15 mouse cellular contexts compared by ENCODE assay signal in genomic region chr7:27479750-27480149, GRCm38 (mm10). TPM values are rescaled to one million over a fixed set of nuclear protein-coding genes. Genes with fewer than 3 reads are reported as not detected.
DNase-seq lines count a peak whose midpoint lies in the region; ATAC-seq and TF ChIP-seq lines count a peak whose summit lies in the region.
"Had no signal": no experiment of that assay in that cellular context is flagged by ENCODE, and none has a peak within 500 bp of the region (broad histone marks: within the 10 kb centered on the region; RNA-seq: fewer than 3 reads in every experiment).

No protein-coding gene starts in this region.

- no peak for TF ChIP-seq CTCF in liver, adult 2 months (IDR thresholded peaks at IDR 0.05; ENCODE audit: low read depth, low read length)
- no peak for TF ChIP-seq CTCF in liver, embryonic 14.5 days (IDR thresholded peaks at IDR 0.05; ENCODE audit: low read depth)
- TF ChIP-seq CTCF in heart, adult 2 months (IDR thresholded peaks at IDR 0.05) = no peak

- H3K36me3 ChIP-seq in liver, adult 2 months (ENCODE audit: control insufficient read depth, insufficient read depth, low read length) = peaks cover 4% of the 10 kb centered on the region
- peaks cover 33% of the 10 kb centered on the region for H3K36me3 ChIP-seq in kidney, embryonic 15.5 days
- peaks cover 18% of the 10 kb centered on the region for H3K36me3 ChIP-seq in liver, embryonic 14.5 days (replicated peaks; ENCODE audit: control insufficient read depth, insufficient read depth, low read depth)
- H3K36me3 ChIP-seq in heart, adult 2 months (ENCODE audit: control insufficient read depth, insufficient read depth, low read length) = peaks cover 2% of the 10 kb centered on the region; the same call in 1 of the 2 replicates
- H3K36me3 ChIP-seq: midbrain, embryonic 15.5 days had no signal

- peaks cover 12% of the 10 kb centered on the region for H3K79me2 ChIP-seq in liver, adult 2 months (ENCODE audit: control insufficient read depth, insufficient read depth, low read length)
- no peaks in the 10 kb centered on the region for H3K79me2 ChIP-seq in heart, adult 2 months (replicated peaks; ENCODE audit: control insufficient read depth, insufficient read depth, low read length)

- no peaks in the 10 kb centered on the region for H3K27me3 ChIP-seq in liver, adult 2 months (ENCODE audit: control insufficient read depth, insufficient read depth, low read length)
- no peaks in the 10 kb centered on the region for H3K27me3 ChIP-seq in kidney, embryonic 15.5 days
- H3K27me3 ChIP-seq in liver, embryonic 14.5 days (ENCODE audit: control insufficient read depth, insufficient read depth, low read length) = no peaks in the 10 kb centered on the region
- no peaks in the 10 kb centered on the region for H3K27me3 ChIP-seq in heart, adult 2 months (ENCODE audit: control insufficient read depth, insufficient read depth, low read length)
- H3K27me3 ChIP-seq: embryonic facial prominence, embryonic 15.5 days; forebrain, embryonic 13.5 days; lung, embryonic 15.5 days; midbrain, embryonic 15.5 days had no signal

- H3K4me1 ChIP-seq in liver, adult 2 months (ENCODE audit: control insufficient read depth, insufficient read depth, low read length) = peaks cover 24% of the 10 kb centered on the region
- H3K4me1 ChIP-seq in kidney, embryonic 15.5 days = peaks cover 55% of the 10 kb centered on the region
- peaks cover 42 to 63% of the 10 kb centered on the region in 2 experiments for H3K4me1 ChIP-seq in liver, embryonic 14.5 days (replicated peaks; ENCODE audit: control insufficient read depth in 2 of 2, insufficient read depth in 2 of 2, low read length in 1 of 2)
- H3K4me1 ChIP-seq in heart, adult 2 months (ENCODE audit: control insufficient read depth, insufficient read depth, low read length) = peaks cover 9% of the 10 kb centered on the region

- H3K4me2 ChIP-seq in kidney, embryonic 15.5 days = no peak overlapping the region
- H3K4me2 ChIP-seq in liver, embryonic 14.5 days (ENCODE audit: low read depth) = peak overlapping the region; percentile 92
- H3K4me2 ChIP-seq: forebrain, embryonic 13.5 days; lung, embryonic 15.5 days; midbrain, embryonic 15.5 days had no signal

- peak; percentile 78 for DNase-seq in liver, adult 2 months (ENCODE audit: extremely low read depth, low read depth, low spot score)
- DNase-seq in liver = no peak
- DNase-seq in liver, embryonic 14.5 days (ENCODE audit: low read depth in 3 of 3, low spot score in 3 of 3) = no peak
- DNase-seq in frontal cortex, postnatal 36 days (ENCODE audit: low spot score in 2 of 2) = no peak
- no peak for DNase-seq in layer of hippocampus, postnatal 14 days (ENCODE audit: low spot score in 2 of 2)
- no peak for DNase-seq in heart, adult 2 months
- DNase-seq: cerebellum, adult 8-10 months; layer of hippocampus, adult 9-11 months; thymus, adult 18-20 months had no signal

- 18% methylated on average over 1 of the region's 1 CpGs for WGBS in liver, adult 2 months
- WGBS in kidney, embryonic 15.5 days = 49% methylated on average over 1 of the region's 1 CpGs
- WGBS in liver, embryonic 14.5 days (ENCODE audit: insufficient replicate concordance) = 70% methylated on average over 1 of the region's 1 CpGs
- WGBS in heart, adult 2 months = 77% methylated on average over 1 of the region's 1 CpGs

- H3K4me3 ChIP-seq in liver, adult 2 months (ENCODE audit: insufficient read depth, low read depth, low read length) = no peak overlapping the region
- H3K4me3 ChIP-seq in kidney, embryonic 15.5 days (replicated peaks) = no peak overlapping the region
- H3K4me3 ChIP-seq in liver, embryonic 14.5 days (ENCODE audit: insufficient read depth in 1 of 2, low read depth in 2 of 2, low read length in 2 of 2) = no peak overlapping the region
- H3K4me3 ChIP-seq in heart, adult 2 months = no peak overlapping the region
- H3K4me3 ChIP-seq: embryonic facial prominence, embryonic 15.5 days; forebrain, embryonic 13.5 days; lung, embryonic 15.5 days; midbrain, embryonic 15.5 days had no signal

- intact Hi-C loops in heart, adult 2 months (cut with DNase I) = loop anchor here (5.0 to 10.0 kb wide), 2 partner anchors 48 to 315 kb away; partner anchors contain the start of gene Egln2

- no peak for TF ChIP-seq POLR2A in liver, adult 2 months (IDR thresholded peaks at IDR 0.05; ENCODE audit: extremely low read depth, insufficient read depth, low read length)
- TF ChIP-seq POLR2A in heart, adult 2 months (IDR thresholded peaks at IDR 0.05; ENCODE audit: insufficient read depth, low read depth, low read length) = no peak

- no peak for TF ChIP-seq EP300 in liver, embryonic 14.5 days (IDR thresholded peaks at IDR 0.05; ENCODE audit: low read depth)
- no peak for TF ChIP-seq EP300 in heart, adult 2 months (IDR thresholded peaks at IDR 0.05; ENCODE audit: insufficient read depth, low read depth, low read length)

- H3K9ac ChIP-seq in liver, adult 2 months (ENCODE audit: low read depth, low read length) = peak overlapping the region; percentile 47; the same call in 1 of the 2 replicates
- no peak overlapping the region for H3K9ac ChIP-seq in kidney, embryonic 15.5 days
- H3K9ac ChIP-seq in liver, embryonic 14.5 days (replicated peaks) = no peak overlapping the region
- no peak overlapping the region for H3K9ac ChIP-seq in heart, adult 2 months (ENCODE audit: low read depth, low read length)
- H3K9ac ChIP-seq: embryonic facial prominence, embryonic 15.5 days; forebrain, embryonic 13.5 days; lung, embryonic 15.5 days; midbrain, embryonic 15.5 days had no signal

- no peaks in the 10 kb centered on the region for H3K9me3 ChIP-seq in kidney, embryonic 15.5 days (replicated peaks)
- H3K9me3 ChIP-seq in liver, embryonic 14.5 days (ENCODE audit: control insufficient read depth, low read length) = no peaks in the 10 kb centered on the region
- H3K9me3 ChIP-seq: embryonic facial prominence, embryonic 15.5 days; forebrain, embryonic 13.5 days; lung, embryonic 15.5 days; midbrain, embryonic 15.5 days had no signal

- no peak for ATAC-seq in kidney, embryonic 15.5 days (replicated peaks; ENCODE audit: low FRiP score)
- no peak for ATAC-seq in liver, embryonic 14.5 days (ENCODE audit: insufficient read depth)
- ATAC-seq: forebrain, embryonic 13.5 days; midbrain, embryonic 15.5 days had no signal

- H3K27ac ChIP-seq in liver, adult 2 months (replicated peaks; ENCODE audit: insufficient read depth, low read depth, low read length) = peak overlapping the region; percentile 87
- peak overlapping the region; percentile 89 for H3K27ac ChIP-seq in kidney, embryonic 15.5 days
- H3K27ac ChIP-seq in liver, embryonic 14.5 days = peak overlapping the region; percentile 37
- H3K27ac ChIP-seq in heart, adult 2 months = no peak overlapping the region
- H3K27ac ChIP-seq: forebrain, embryonic 13.5 days; midbrain, embryonic 15.5 days had no signal

RNA-seq across cellular contexts. Expression of gene Sertad3, which starts 6.2 kb away (rescaled TPM):
- 3.5 and 4.6 TPM in 2 replicates for total RNA-seq in liver, adult 2 months (2014; rRNA removed)
- polyA plus RNA-seq in liver, adult 2 months (2012; rRNA removed) = 6.9 and 8.3 TPM in 2 replicates
- 30.3 and 32.0 TPM in 2 replicates for polyA plus RNA-seq in kidney, embryonic 15.5 days (2015; fragmentation: Nextera tagmentation; extraction: Ambion mirVana)
- 22.6 and 24.0 TPM in 2 replicates for polyA plus RNA-seq in liver, embryonic 14.5 days (2012; rRNA removed)
- 22.5 and 25.3 TPM in 2 replicates for polyA plus RNA-seq in liver, embryonic 14.5 days (2014; fragmentation: Nextera tagmentation; extraction: Ambion mirVana)
- 1 to 10 TPM; 3.7 to 4.4 TPM for total RNA-seq in layer of hippocampus, postnatal 14 days (2021)
- 1 to 10 TPM; 3.5 to 6.2 TPM for total RNA-seq in heart, adult 2 months (2021)
- polyA plus RNA-seq in heart, adult 2 months (2012; rRNA removed) = 6.9 TPM in 2 replicates

RNA-seq across cellular contexts. Expression of gene Sertad1, which starts 7.0 kb away (rescaled TPM):
- total RNA-seq in liver, adult 2 months (2014; rRNA removed) = 7.7 and 9.5 TPM in 2 replicates
- polyA plus RNA-seq in liver, adult 2 months (2012; rRNA removed) = 8.8 and 11.6 TPM in 2 replicates
- 40.5 and 41.0 TPM in 2 replicates for polyA plus RNA-seq in kidney, embryonic 15.5 days (2015; fragmentation: Nextera tagmentation; extraction: Ambion mirVana)
- 9.9 and 13.5 TPM in 2 replicates for polyA plus RNA-seq in liver, embryonic 14.5 days (2012; rRNA removed)
- polyA plus RNA-seq in liver, embryonic 14.5 days (2014; fragmentation: Nextera tagmentation; extraction: Ambion mirVana) = 19.7 and 20.3 TPM in 2 replicates
- 1 to 10 TPM; 6.1 to 6.9 TPM for total RNA-seq in layer of hippocampus, postnatal 14 days (2021)
- 10 to 100 TPM in 1 of 2 experiments, 1 to 10 TPM in 1; 7.6 to 10.2 TPM for total RNA-seq in heart, adult 2 months (2021)
- 12.2 and 14.0 TPM in 2 replicates for polyA plus RNA-seq in heart, adult 2 months (2012; rRNA removed)

RNA-seq across cellular contexts. Expression of gene Prx, which starts 19.4 kb away (rescaled TPM):
- 0.07 TPM in 1 of 2 replicates, not detected in the other for total RNA-seq in liver, adult 2 months (2014; rRNA removed)
- 0.05 and 0.07 TPM in 2 replicates for polyA plus RNA-seq in liver, adult 2 months (2012; rRNA removed)
- 4.0 and 4.8 TPM in 2 replicates for polyA plus RNA-seq in kidney, embryonic 15.5 days (2015; fragmentation: Nextera tagmentation; extraction: Ambion mirVana)
- 0.55 and 0.73 TPM in 2 replicates for polyA plus RNA-seq in liver, embryonic 14.5 days (2012; rRNA removed)
- 0.23 and 0.29 TPM in 2 replicates for polyA plus RNA-seq in liver, embryonic 14.5 days (2014; fragmentation: Nextera tagmentation; extraction: Ambion mirVana)
- under 1 TPM; 0.65 to 0.98 TPM for total RNA-seq in layer of hippocampus, postnatal 14 days (2021)
- total RNA-seq in heart, adult 2 months (2021) = under 1 TPM; 0.59 to 0.81 TPM
- polyA plus RNA-seq in heart, adult 2 months (2012; rRNA removed) = 0.59 and 0.61 TPM in 2 replicates

RNA-seq across cellular contexts. Expression of gene Blvrb, which starts 32.0 kb away (rescaled TPM):
- total RNA-seq in liver, adult 2 months (2014; rRNA removed) = 142 and 148 TPM in 2 replicates
- polyA plus RNA-seq in liver, adult 2 months (2012; rRNA removed) = 268 and 304 TPM in 2 replicates
- 44.5 and 57.4 TPM in 2 replicates for polyA plus RNA-seq in kidney, embryonic 15.5 days (2015; fragmentation: Nextera tagmentation; extraction: Ambion mirVana)
- 673 and 878 TPM in 2 replicates for polyA plus RNA-seq in liver, embryonic 14.5 days (2012; rRNA removed)
- polyA plus RNA-seq in liver, embryonic 14.5 days (2014; fragmentation: Nextera tagmentation; extraction: Ambion mirVana) = 1,114 and 1,162 TPM in 2 replicates
- 10 to 100 TPM; 15.6 to 15.8 TPM for total RNA-seq in layer of hippocampus, postnatal 14 days (2021)
- 10 to 100 TPM; 29.9 to 31.7 TPM for total RNA-seq in heart, adult 2 months (2021)
- 41.7 and 46.2 TPM in 2 replicates for polyA plus RNA-seq in heart, adult 2 months (2012; rRNA removed)

RNA-seq across cellular contexts. Expression of gene Sptbn4, which starts 32.3 kb away (rescaled TPM):
- under 0.01 TPM in 1 of 2 replicates, not detected in the other for total RNA-seq in liver, adult 2 months (2014; rRNA removed)
- 0.06 TPM in 1 of 2 replicates, not detected in the other for polyA plus RNA-seq in liver, adult 2 months (2012; rRNA removed)
- 0.27 and 0.39 TPM in 2 replicates for polyA plus RNA-seq in kidney, embryonic 15.5 days (2015; fragmentation: Nextera tagmentation; extraction: Ambion mirVana)
- polyA plus RNA-seq in liver, embryonic 14.5 days (2012; rRNA removed) = 0.06 TPM in 2 replicates
- polyA plus RNA-seq in liver, embryonic 14.5 days (2014; fragmentation: Nextera tagmentation; extraction: Ambion mirVana) = 0.05 and 0.06 TPM in 2 replicates
- 100 to 1,000 TPM; 108 to 123 TPM for total RNA-seq in layer of hippocampus, postnatal 14 days (2021)
- total RNA-seq in heart, adult 2 months (2021) = under 1 TPM; 0.18 to 0.20 TPM
- polyA plus RNA-seq in heart, adult 2 months (2012; rRNA removed) = 0.23 and 0.44 TPM in 2 replicates
- total RNA-seq: gastrocnemius, adult 18-20 months had no signal
